Mouse (Mus musculus): ENCODE measurements around the gene Tmprss11c. TPM values are rescaled to one million over a fixed set of nuclear protein-coding genes. Genes with fewer than 3 reads are reported as not detected.
"Not testable (repeated sequence)": the region's sequence is repeated elsewhere in the genome, so short reads cannot be mapped to it uniquely, and the experiment has no call there.

The Tmprss11c gene
- not detected in 2 replicates for polyA plus RNA-seq (2014; fragmentation: Nextera tagmentation; extraction: Ambion mirVana)

- no peak within 1 kb of the TSS for H3K4me3 ChIP-seq (ENCODE audit: low read depth, low read length)
- ATAC-seq (replicated peaks; ENCODE audit: low FRiP score, low TSS enrichment, low read depth) (no peak), DNase-seq (ENCODE audit: low spot score) (no peak)
- WGBS, result 85% methylated on average over 4 of the region's 4 CpGs
- no peaks in the 10 kb centered on the region for H3K27me3 ChIP-seq (replicated peaks; ENCODE audit: control insufficient read depth, insufficient read depth, low read length)
- no peak within 1 kb of the TSS for H3K9ac ChIP-seq (ENCODE audit: low read length)
- H3K36me3 ChIP-seq (ENCODE audit: control insufficient read depth, insufficient read depth, low read length), result no peaks in the 10 kb centered on the region
- no peak within 1 kb of the TSS for H3K27ac ChIP-seq (ENCODE audit: low read depth)
- no peaks in the 10 kb centered on the region for H3K4me1 ChIP-seq (replicated peaks; ENCODE audit: control insufficient read depth, insufficient read depth, low read length)
- H3K4me2 ChIP-seq (ENCODE audit: low read length), result no peak within 1 kb of the TSS
- no peaks in the 10 kb centered on the region for H3K9me3 ChIP-seq (ENCODE audit: control insufficient read depth, low read length)
Observed at GRCm38 (mm10) chr5:86289208-86289607, at the start of gene Tmprss11c. TSS of gene Tmprss11c (minus strand) at chr5:86289308.

- peak overlapping the region; percentile 36 for H3K4me2 ChIP-seq (ENCODE audit: low read length)
- not testable (repeated sequence) for DNase-seq (ENCODE audit: low spot score); H3K9ac ChIP-seq (ENCODE audit: low read length); H3K27ac ChIP-seq (ENCODE audit: low read depth); H3K27me3 ChIP-seq (replicated peaks; ENCODE audit: control insufficient read depth, insufficient read depth, low read length); H3K9me3 ChIP-seq (ENCODE audit: control insufficient read depth, low read length); ATAC-seq (replicated peaks; ENCODE audit: low FRiP score, low TSS enrichment, low read depth); H3K36me3 ChIP-seq (ENCODE audit: control insufficient read depth, insufficient read depth, low read length); H3K4me1 ChIP-seq (replicated peaks; ENCODE audit: control insufficient read depth, insufficient read depth, low read length)
- peak overlapping the region; percentile 16; the same call in 1 of the 2 replicates for H3K4me3 ChIP-seq (ENCODE audit: low read depth, low read length)
- WGBS, result 42% methylated on average over 26 of the region's 30 CpGs
Observed at GRCm38 (mm10) chr5:86318018-86318956, 29.2 kb upstream of the Tmprss11c start.

- H3K27me3 ChIP-seq (replicated peaks; ENCODE audit: control insufficient read depth, insufficient read depth, low read length), result no peaks in the 10 kb centered on the region
- no peak overlapping the region for H3K4me3 ChIP-seq (ENCODE audit: low read depth, low read length)
- H3K27ac ChIP-seq (ENCODE audit: low read depth), result no peak overlapping the region
- DNase-seq (ENCODE audit: low spot score) (no peak), ATAC-seq (replicated peaks; ENCODE audit: low FRiP score, low TSS enrichment, low read depth) (no peak)
- no peaks in the 10 kb centered on the region for H3K9me3 ChIP-seq (ENCODE audit: control insufficient read depth, low read length)
- no peak overlapping the region for H3K4me2 ChIP-seq (ENCODE audit: low read length)
- H3K36me3 ChIP-seq (ENCODE audit: control insufficient read depth, insufficient read depth, low read length), result no peaks in the 10 kb centered on the region
- 45% methylated on average over 5 of the region's 5 CpGs for WGBS
- H3K9ac ChIP-seq (ENCODE audit: low read length), result no peak overlapping the region
- H3K4me1 ChIP-seq (replicated peaks; ENCODE audit: control insufficient read depth, insufficient read depth, low read length), result no peaks in the 10 kb centered on the region
Observed at GRCm38 (mm10) chr5:86306116-86306515, 17.0 kb upstream of the Tmprss11c start.

GRCm38 (mm10) chr5:86303877-86304276 is 14.8 kb upstream of the Tmprss11c start:
- H3K9ac ChIP-seq (ENCODE audit: low read length), result no peak overlapping the region
- ATAC-seq (replicated peaks; ENCODE audit: low FRiP score, low TSS enrichment, low read depth) (no peak), DNase-seq (ENCODE audit: low spot score) (no peak)
- H3K9me3 ChIP-seq (ENCODE audit: control insufficient read depth, low read length), result no peaks in the 10 kb centered on the region
- H3K36me3 ChIP-seq (ENCODE audit: control insufficient read depth, insufficient read depth, low read length), result no peaks in the 10 kb centered on the region
- H3K27me3 ChIP-seq (replicated peaks; ENCODE audit: control insufficient read depth, insufficient read depth, low read length), result no peaks in the 10 kb centered on the region
- no peak overlapping the region for H3K4me2 ChIP-seq (ENCODE audit: low read length)
- no peak overlapping the region for H3K27ac ChIP-seq (ENCODE audit: low read depth)
- no peaks in the 10 kb centered on the region for H3K4me1 ChIP-seq (replicated peaks; ENCODE audit: control insufficient read depth, insufficient read depth, low read length)
- no peak overlapping the region for H3K4me3 ChIP-seq (ENCODE audit: low read depth, low read length)
- WGBS, result 85% methylated on average over 8 of the region's 8 CpGs

- Histone ChIP-seq H3K9ac (ENCODE audit: low read length) (no peak overlapping the region), H3K4me3 (ENCODE audit: low read depth, low read length) (no peak overlapping the region), H3K9me3 (ENCODE audit: control insufficient read depth, low read length) (no peaks in the 10 kb centered on the region), H3K4me2 (ENCODE audit: low read length) (no peak overlapping the region), H3K36me3 (ENCODE audit: control insufficient read depth, insufficient read depth, low read length) (no peaks in the 10 kb centered on the region), H3K4me1 (replicated peaks; ENCODE audit: control insufficient read depth, insufficient read depth, low read length) (no peaks in the 10 kb centered on the region), H3K27me3 (replicated peaks; ENCODE audit: control insufficient read depth, insufficient read depth, low read length) (no peaks in the 10 kb centered on the region), H3K27ac (ENCODE audit: low read depth) (no peak overlapping the region)
- DNase-seq (ENCODE audit: low spot score), result no peak
- no peak for ATAC-seq (replicated peaks; ENCODE audit: low FRiP score, low TSS enrichment, low read depth)
- WGBS, result 86% methylated on average over 11 of the region's 11 CpGs
Observed at GRCm38 (mm10) chr5:86246559-86246958, 42.5 kb downstream of the Tmprss11c start.

GRCm38 (mm10) chr5:86244880-86245279 is 44.2 kb downstream of the Tmprss11c start:
- ATAC-seq (replicated peaks; ENCODE audit: low FRiP score, low TSS enrichment, low read depth) (no peak), DNase-seq (ENCODE audit: low spot score) (no peak)
- WGBS, result 50% methylated on average over 1 of the region's 1 CpGs

GRCm38 (mm10) chr5:86244275-86244674 is 44.8 kb downstream of the Tmprss11c start:
- H3K27ac ChIP-seq (ENCODE audit: low read depth), result no peak overlapping the region
- DNase-seq (ENCODE audit: low spot score) (no peak), ATAC-seq (replicated peaks; ENCODE audit: low FRiP score, low TSS enrichment, low read depth) (no peak)
- H3K4me3 ChIP-seq (ENCODE audit: low read depth, low read length), result no peak overlapping the region
- no peaks in the 10 kb centered on the region for H3K27me3 ChIP-seq (replicated peaks; ENCODE audit: control insufficient read depth, insufficient read depth, low read length)
- H3K4me2 ChIP-seq (ENCODE audit: low read length), result no peak overlapping the region
- H3K36me3 ChIP-seq (ENCODE audit: control insufficient read depth, insufficient read depth, low read length), result no peaks in the 10 kb centered on the region
- no peak overlapping the region for H3K9ac ChIP-seq (ENCODE audit: low read length)
- H3K4me1 ChIP-seq (replicated peaks; ENCODE audit: control insufficient read depth, insufficient read depth, low read length), result no peaks in the 10 kb centered on the region
- H3K9me3 ChIP-seq (ENCODE audit: control insufficient read depth, low read length), result no peaks in the 10 kb centered on the region
- 82% methylated on average over 3 of the region's 3 CpGs for WGBS

More at GRCm38 (mm10) chr5:86244880-86245279, 44.2 kb downstream of the Tmprss11c start:
- Histone ChIP-seq H3K4me1 (replicated peaks; ENCODE audit: control insufficient read depth, insufficient read depth, low read length) (no peaks in the 10 kb centered on the region), H3K36me3 (ENCODE audit: control insufficient read depth, insufficient read depth, low read length) (no peaks in the 10 kb centered on the region), H3K9me3 (ENCODE audit: control insufficient read depth, low read length) (no peaks in the 10 kb centered on the region), H3K27ac (ENCODE audit: low read depth) (no peak overlapping the region), H3K9ac (ENCODE audit: low read length) (no peak overlapping the region), H3K4me3 (ENCODE audit: low read depth, low read length) (no peak overlapping the region), H3K4me2 (ENCODE audit: low read length) (no peak overlapping the region), H3K27me3 (replicated peaks; ENCODE audit: control insufficient read depth, insufficient read depth, low read length) (no peaks in the 10 kb centered on the region)

- H3K4me1 ChIP-seq (replicated peaks; ENCODE audit: control insufficient read depth, insufficient read depth, low read length), result no peaks in the 10 kb centered on the region
- H3K27me3 ChIP-seq (replicated peaks; ENCODE audit: control insufficient read depth, insufficient read depth, low read length), result no peaks in the 10 kb centered on the region
- ATAC-seq (replicated peaks; ENCODE audit: low FRiP score, low TSS enrichment, low read depth), result no peak
- no peaks in the 10 kb centered on the region for H3K9me3 ChIP-seq (ENCODE audit: control insufficient read depth, low read length)
- H3K36me3 ChIP-seq (ENCODE audit: control insufficient read depth, insufficient read depth, low read length), result no peaks in the 10 kb centered on the region
- no peak overlapping the region for H3K27ac ChIP-seq (ENCODE audit: low read depth)
- H3K4me3 ChIP-seq (ENCODE audit: low read depth, low read length), result no peak overlapping the region
- 71% methylated on average over 5 of the region's 5 CpGs for whole genome bisulfite sequencing
- no peak for DNase-seq (ENCODE audit: low spot score)
- no peak overlapping the region for H3K4me2 ChIP-seq (ENCODE audit: low read length)
- H3K9ac ChIP-seq (ENCODE audit: low read length), result no peak overlapping the region
Observed at GRCm38 (mm10) chr5:86227156-86227853, 61.8 kb downstream of the Tmprss11c start.
